Mouse (Mus musculus) brain, embryonic 14.5 days (tissue): ENCODE data around the gene Rasl10a.
"Not testable (repeated sequence)": the region's sequence is repeated elsewhere in the genome, so short reads cannot be mapped to it uniquely, and the experiment has no call there.

Source experiments
- CTCF ChIP-seq: fragments of 200-500 bp; IDR thresholded peaks from 2 replicates; pipeline ENCODE4 v1.5.1; 2012; ENCODE audit warnings: inconsistent platforms, mild to moderate bottlenecking, moderate library complexity, borderline replicate concordance; ENCODE audit not compliant: insufficient read depth, insufficient read length; ENCODE audit errors: extremely low read depth
- POLR2A ChIP-seq: fragments of 200-500 bp; IDR thresholded peaks from 2 replicates; pipeline ENCODE4 v1.6.1; 2012; ENCODE audit warnings: mild to moderate bottlenecking, inconsistent platforms, borderline replicate concordance; ENCODE audit not compliant: poor library complexity, insufficient read depth, insufficient read length, severe bottlenecking; ENCODE audit errors: extremely low read depth

DNA sequence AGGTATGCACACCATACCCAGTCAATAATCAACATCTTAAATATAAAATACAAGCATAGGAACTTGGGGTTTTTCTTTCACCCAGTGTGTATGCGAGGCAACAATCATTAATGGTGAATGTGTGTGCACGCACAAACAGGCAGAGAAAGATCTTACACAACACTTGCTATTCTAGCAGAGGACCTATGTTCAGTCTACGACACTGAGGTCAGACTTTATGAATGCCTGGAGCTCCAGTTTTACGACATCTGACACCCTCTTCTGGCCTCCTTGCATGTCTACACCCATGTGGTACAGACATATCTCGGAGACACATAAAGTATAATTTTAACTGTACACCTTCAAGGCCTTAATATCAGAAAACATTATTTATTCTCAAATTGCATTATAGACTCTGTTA is 18.9 kb downstream of the Rasl10a start:
- TF ChIP-seq CTCF, POLR2A: not testable (repeated sequence)
